Mouse (Mus musculus) CH12.LX (cell line): ENCODE data around the gene Tmem97. TPM values are rescaled to one million over a fixed set of nuclear protein-coding genes. Genes with fewer than 3 reads are reported as not detected.

Experiments
- DNase-seq: peaks from one replicate; pipeline ENCODE4 v3.0.0-alpha.2; 2013; ENCODE audit errors: extremely low read depth
- H3K27ac ChIP-seq: 2 replicates; pipeline ENCODE4 v1.5.1; 2012; ENCODE audit warnings: low read depth, mild to moderate bottlenecking, control low read depth, moderate library complexity; ENCODE audit not compliant: insufficient read depth
- H3K27me3 ChIP-seq: replicated peaks from 2 replicates; pipeline ENCODE3; 2012; ENCODE audit warnings: inconsistent platforms
- H3K36me3 ChIP-seq, 2 experiments: replicated peaks in 1 of 2; 2 replicates each; pipeline versions ENCODE3 to v1.6.1; 2012; ENCODE audit warnings: inconsistent platforms in 1 of 2, low read length in 1 of 2, mild to moderate bottlenecking in 1 of 2, mixed read lengths in 1 of 2, moderate library complexity in 1 of 2; ENCODE audit not compliant: control insufficient read depth in 1 of 2, insufficient read depth in 1 of 2
- H3K4me1 ChIP-seq, 2 experiments: 2 replicates each; pipeline ENCODE4 v1.6.1; 2012; ENCODE audit warnings: inconsistent platforms in 1 of 2, moderate library complexity in 1 of 2; ENCODE audit not compliant: insufficient read depth in 2 of 2, control insufficient read depth in 1 of 2
- H3K4me2 ChIP-seq: 2 replicates; pipeline ENCODE4 v1.6.1; 2012; ENCODE audit warnings: low read depth, mild to moderate bottlenecking, control low read depth; ENCODE audit not compliant: poor library complexity, insufficient read depth, severe bottlenecking
- H3K4me3 ChIP-seq, 3 experiments: fragments of 150-350 bp in 1 of 3; sonication (generic) in 1 of 3; replicated peaks in 1 of 3; 2 replicates each; pipeline versions ENCODE3 to v1.5.1; 2011 to 2012; ENCODE audit warnings: low read depth in 2 of 3, low read length in 2 of 3, mild to moderate bottlenecking in 2 of 3, moderate library complexity in 2 of 3, control low read depth in 1 of 3, improper control_type of control experiment in 1 of 3, inconsistent platforms in 1 of 3, mixed read lengths in 1 of 3; ENCODE audit not compliant: poor library complexity in 1 of 3
- H3K79me2 ChIP-seq: replicated peaks from 2 replicates; pipeline ENCODE4 v1.6.1; 2012; ENCODE audit warnings: mild to moderate bottlenecking, moderate library complexity; ENCODE audit not compliant: control insufficient read depth, poor library complexity, insufficient read depth, severe bottlenecking; ENCODE audit errors: extremely low read depth
- H3K9ac ChIP-seq: 2 replicates; pipeline ENCODE4 v1.6.1; 2012; ENCODE audit warnings: low read depth, mild to moderate bottlenecking, control low read depth, moderate library complexity; ENCODE audit not compliant: insufficient read depth
- H3K9me3 ChIP-seq: replicated peaks from 2 replicates; pipeline ENCODE3; 2012; ENCODE audit warnings: low read length, inconsistent platforms, mixed read lengths
- CHD1 ChIP-seq: IDR thresholded peaks from 2 replicates; pipeline ENCODE4 v1.6.1; 2012; ENCODE audit warnings: low read depth, low read length, improper control_type of control experiment, inconsistent platforms
- CTCF ChIP-seq, 2 experiments: IDR thresholded peaks in 1 of 2; conservative IDR thresholded peaks in 1 of 2; 2 replicates each; pipeline ENCODE4 v1.5.1; 2011 to 2012; ENCODE audit warnings: low read depth in 2 of 2, low read length in 2 of 2, improper control_type of control experiment in 1 of 2, inconsistent platforms in 1 of 2, mild to moderate bottlenecking in 1 of 2, moderate library complexity in 1 of 2
- JUN ChIP-seq: IDR thresholded peaks from 2 replicates; pipeline ENCODE4 v1.6.1; 2011; ENCODE audit warnings: low read depth, mild to moderate bottlenecking, low read length, improper control_type of control experiment, moderate library complexity; ENCODE audit not compliant: insufficient read depth
- RAD21 ChIP-seq: IDR thresholded peaks from 2 replicates; pipeline ENCODE4 v1.6.1; 2011; ENCODE audit warnings: low read depth, mild to moderate bottlenecking, low read length, improper control_type of control experiment, moderate library complexity
- SIN3A ChIP-seq: IDR thresholded peaks from 2 replicates; pipeline ENCODE4 v1.6.1; 2012; ENCODE audit warnings: low read length, improper control_type of control experiment, inconsistent platforms
- USF2 ChIP-seq: conservative IDR thresholded peaks from 2 replicates; pipeline ENCODE4 v1.6.1; 2011; ENCODE audit warnings: low read depth, low read length, improper control_type of control experiment
- ZKSCAN1 ChIP-seq: IDR thresholded peaks from 2 replicates; pipeline ENCODE4 v1.6.1; 2012; ENCODE audit warnings: low read depth, inconsistent platforms, low read length, improper control_type of control experiment, borderline replicate concordance
- ZNF384 ChIP-seq: IDR thresholded peaks from 2 replicates; pipeline ENCODE4 v1.6.1; 2012; ENCODE audit warnings: low read depth, low read length, improper control_type of control experiment, inconsistent platforms
- dilution Hi-C: fragments of 300-500 bp; cut with MboI; formaldehyde crosslinking; loops from 2 replicates; pipeline ENCODE4 v1.14.3; 2020; ENCODE audit warnings: low sequenced_read_pairs; ENCODE audit not compliant: extremely low pct_unique_long_range_greater_than_20kb, extremely low pct_ligation_motif_present
- in situ Hi-C: fragments of 300-500 bp; cut with MboI; formaldehyde crosslinking; loops from 3 replicates; pipeline ENCODE4 v1.14.3; 2019; ENCODE audit warnings: low sequenced_read_pairs, low pct_ligation_motif_present, low pct_unique_long_range_greater_than_20kb, mixed read lengths
- polyA plus RNA-seq: library from polyadenylated mRNA; unstranded; fragments of >175 nt; gene quantifications from 2 replicates; pipeline ENCODE4 v1.2.1, GENCODE M21; 2012; ENCODE audit warnings: low read depth; ENCODE audit not compliant: insufficient read length
- total RNA-seq, 2 experiments: library from RNA; depleted of rRNA; stranded (reverse); fragments of 300-350 nt in 1 of 2; fragments of >200 nt in 1 of 2; gene quantifications; 2 replicates each; pipeline ENCODE4 v1.2.3; 2012 to 2014

Tmem97 gene
- total and polyA plus RNA-seq, 3 experiments, result 213 to 347 (median 268) TPM

- H3K9ac ChIP-seq, result no peak overlapping the region
- in situ Hi-C loops, result no loop called here
- DNase-seq, result no peak
- H3K4me3 ChIP-seq, result no peak overlapping the region
- no peak overlapping the region for H3K27ac ChIP-seq
- peak; percentile 39 to 56; a peak in 3 of 4 replicates for TF ChIP-seq CTCF (conservative IDR thresholded peaks at IDR 0.05 in 1 of 2, IDR thresholded peaks at IDR 0.05 in 1 of 2; ENCODE audit: low read depth in 2 of 2, low read length in 2 of 2)
- no peak for TF ChIP-seq JUN
- TF ChIP-seq RAD21, result peak; percentile 6
- TF ChIP-seq, all 38 proteins: peak for 2
- Histone ChIP-seq H3K4me1 (peaks cover 0 to 28% of the 10 kb centered on the region in 2 experiments; a peak in 2 of 4 replicates), H3K4me2 (no peak overlapping the region), H3K9me3 (no peaks in the 10 kb centered on the region), H3K36me3 (peaks cover 49 to 66% of the 10 kb centered on the region in 2 experiments), H3K79me2 (peaks cover 25% of the 10 kb centered on the region), H3K27me3 (no peaks in the 10 kb centered on the region)
- dilution Hi-C loops, result no loop called here
These were observed 34.8 kb downstream of the Tmem97 start for GRCm38 (mm10) chr11:78515549-78516325.

GRCm38 (mm10) chr11:78513106-78513790 is 37.3 kb downstream of the Tmem97 start:
- H3K4me1 ChIP-seq, result peaks cover 0 to 31% of the 10 kb centered on the region in 2 experiments; a peak in 2 of 4 replicates
- no peak overlapping the region for H3K27ac ChIP-seq
- DNase-seq, result no peak
- H3K36me3 ChIP-seq, result peaks cover 41 to 59% of the 10 kb centered on the region in 2 experiments
- dilution Hi-C loops, result no loop called here
- H3K9ac ChIP-seq, result peak overlapping the region; percentile 94
- H3K4me2 ChIP-seq, result peak overlapping the region; percentile 60
- H3K9me3 ChIP-seq, result no peaks in the 10 kb centered on the region
- peaks cover 25% of the 10 kb centered on the region for H3K79me2 ChIP-seq
- TF ChIP-seq SIN3A (no peak; the same call in 1 of the 2 replicates), ZNF384 (no peak), ZKSCAN1 (no peak), USF2 (no peak), JUN (no peak), CHD1 (no peak)
- H3K4me3 ChIP-seq, result peak overlapping the region; percentile 74 to 85 (median 83)
- H3K27me3 ChIP-seq, result no peaks in the 10 kb centered on the region
- in situ Hi-C loops, result no loop called here
